21 mouse cellular contexts compared by ENCODE assay signal in genomic region chr1:187250741-187251262, GRCm38 (mm10). TPM values are rescaled to one million over a fixed set of nuclear protein-coding genes. Genes with fewer than 3 reads are reported as not detected.
A peak's percentile ranks its signal among the peaks of the same experiment; 100 is the strongest.
DNase-seq lines count a peak whose midpoint lies in the region; ATAC-seq lines count a peak whose summit lies in the region.
"Had no signal": no experiment of that assay in that cellular context is flagged by ENCODE, and none has a peak within 500 bp of the region (broad histone marks: within the 10 kb centered on the region; RNA-seq: fewer than 3 reads in every experiment).

No protein-coding gene starts in this region.

- no peak overlapping the region for H3K9ac ChIP-seq in midbrain, embryonic 12.5 days (replicated peaks)
- no peak overlapping the region for H3K9ac ChIP-seq in midbrain, embryonic 15.5 days
- H3K9ac ChIP-seq: neural tube, embryonic 15.5 days had no signal

- no peaks in the 10 kb centered on the region for H3K36me3 ChIP-seq in midbrain, embryonic 12.5 days
- H3K36me3 ChIP-seq in midbrain, embryonic 15.5 days (replicated peaks): no peaks in the 10 kb centered on the region
- H3K36me3 ChIP-seq: neural tube, embryonic 15.5 days had no signal

- no peaks in the 10 kb centered on the region for H3K9me3 ChIP-seq in midbrain, embryonic 12.5 days
- H3K9me3 ChIP-seq in midbrain, embryonic 15.5 days: no peaks in the 10 kb centered on the region
- H3K9me3 ChIP-seq: embryonic facial prominence, embryonic 10.5 days; neural tube, embryonic 15.5 days had no signal

- no peaks in the 10 kb centered on the region for H3K27me3 ChIP-seq in midbrain, embryonic 12.5 days
- no peaks in the 10 kb centered on the region for H3K27me3 ChIP-seq in midbrain, embryonic 15.5 days (replicated peaks)
- H3K27me3 ChIP-seq: neural tube, embryonic 15.5 days had no signal

- H3K4me2 ChIP-seq in midbrain, embryonic 12.5 days (replicated peaks): no peak overlapping the region
- H3K4me2 ChIP-seq in midbrain, embryonic 15.5 days: no peak overlapping the region
- H3K4me2 ChIP-seq: neural tube, embryonic 15.5 days had no signal

- ATAC-seq in frontal cortex, adult (ENCODE audit: low TSS enrichment): peak; percentile 74
- peak; percentile 47; the same call in 1 of the 2 replicates for ATAC-seq in midbrain, embryonic 12.5 days (ENCODE audit: low FRiP score, low read depth)
- no peak for ATAC-seq in midbrain, embryonic 15.5 days (replicated peaks)
- ATAC-seq: lung, postnatal 0 days had no signal

- H3K4me1 ChIP-seq in midbrain, embryonic 12.5 days: no peaks in the 10 kb centered on the region
- no peaks in the 10 kb centered on the region for H3K4me1 ChIP-seq in midbrain, embryonic 15.5 days
- H3K4me1 ChIP-seq: embryonic facial prominence, embryonic 10.5 days; neural tube, embryonic 15.5 days had no signal

- WGBS in midbrain, embryonic 12.5 days: 95% methylated on average over 1 of the region's 1 CpGs
- 86% methylated on average over 1 of the region's 1 CpGs for WGBS in midbrain, embryonic 15.5 days

- no peak overlapping the region for H3K27ac ChIP-seq in midbrain, embryonic 12.5 days (replicated peaks)
- no peak overlapping the region for H3K27ac ChIP-seq in midbrain, embryonic 15.5 days
- H3K27ac ChIP-seq: embryonic facial prominence, embryonic 10.5 days; layer of hippocampus, adult 2 months; neural tube, embryonic 15.5 days had no signal

- H3K4me3 ChIP-seq in midbrain, embryonic 12.5 days: no peak overlapping the region
- no peak overlapping the region for H3K4me3 ChIP-seq in midbrain, embryonic 15.5 days
- H3K4me3 ChIP-seq: embryonic facial prominence, embryonic 10.5 days; layer of hippocampus, adult 2 months; myocyte; neural tube, embryonic 15.5 days had no signal

- DNase-seq in frontal cortex, postnatal 36 days (ENCODE audit: low spot score in 2 of 2): no peak
- DNase-seq in layer of hippocampus, adult 18-20 months (ENCODE audit: low spot score in 2 of 2): peak; percentile 11 to 47
- DNase-seq in layer of hippocampus, adult 11-12 months (ENCODE audit: low spot score): no peak
- DNase-seq in telencephalon, adult 2 months (ENCODE audit: low read depth, low spot score): peak; percentile 19
- no peak for DNase-seq in urinary bladder, postnatal 4 days (ENCODE audit: low spot score in 2 of 2)
- DNase-seq: adrenal gland, postnatal 25 days; cerebellum, adult 2 months; gastrocnemius, postnatal 14 days; heart, postnatal 36 days; right cerebral cortex, postnatal 4 days; thymus, adult 18-20 months had no signal

RNA-seq across cellular contexts. Expression of gene Gpatch2, which starts 35.5 kb away (rescaled TPM):
- total RNA-seq in layer of hippocampus, adult 18-20 months (2021): 10 to 100 TPM; 20.9 to 22.0 TPM
- polyA plus RNA-seq in midbrain, embryonic 12.5 days (2016; fragmentation: Nextera tagmentation; extraction: Ambion mirVana): 31.0 and 31.1 TPM in 2 replicates
- polyA plus RNA-seq in midbrain, embryonic 15.5 days (2015; fragmentation: Nextera tagmentation; extraction: Ambion mirVana): 17.4 and 18.6 TPM in 2 replicates

RNA-seq across cellular contexts. Expression of gene Spata17, which starts 35.5 kb away (rescaled TPM):
- total RNA-seq in layer of hippocampus, adult 18-20 months (2021): 1 to 10 TPM in 1 of 2 experiments, under 1 TPM in 1; 0.71 to 1.1 TPM
- polyA plus RNA-seq in midbrain, embryonic 12.5 days (2016; fragmentation: Nextera tagmentation; extraction: Ambion mirVana): 1.2 and 1.6 TPM in 2 replicates
- polyA plus RNA-seq in midbrain, embryonic 15.5 days (2015; fragmentation: Nextera tagmentation; extraction: Ambion mirVana): 2.1 and 2.5 TPM in 2 replicates
- total RNA-seq: gastrocnemius, postnatal 14 days; megakaryocyte, adult 5-6 weeks had no signal
- polyA plus RNA-seq: liver, adult 2 months had no signal

Comparison
In these comparisons a context has a peak if more than half of its experiments do, and no peak if none do; other contexts are left out.
1. DNase-seq: peak in layer of hippocampus, adult 18-20 months (2 of 2) and telencephalon, adult 2 months (single experiment); none in frontal cortex, postnatal 36 days (0 of 2), layer of hippocampus, adult 11-12 months (single experiment) and urinary bladder, postnatal 4 days (0 of 2).